Mouse (Mus musculus) stomach, embryonic 14.5 days (tissue): ENCODE measurements around the gene Ptprm. TPM values are rescaled to one million over a fixed set of nuclear protein-coding genes. Genes with fewer than 3 reads are reported as not detected.

ENCODE experiments used
- ATAC-seq: fragments of 200-750 bp; cut with Nextera tagmentation; 2 replicates; pipeline ENCODE4 v1.8.0; 2017; ENCODE audit warnings: low read depth, moderate TSS enrichment; ENCODE audit not compliant: insufficient number of reproducible peaks, insufficient read depth, low FRiP score
- H3K27ac ChIP-seq: fragments of 300-500 bp; sonication (generic); 2 replicates; pipeline ENCODE4 v1.5.1; 2014; ENCODE audit warnings: mild to moderate bottlenecking, low read length, moderate library complexity, mixed read lengths
- H3K27me3 ChIP-seq: fragments of 300-500 bp; sonication (generic); 2 replicates; pipeline ENCODE4 v1.6.1; 2014; ENCODE audit warnings: low read length, control low read depth, mixed read lengths; ENCODE audit not compliant: control insufficient read depth, insufficient read depth
- H3K36me3 ChIP-seq: fragments of 300-500 bp; sonication (generic); 2 replicates; pipeline ENCODE4 v1.6.1; 2014; ENCODE audit warnings: mild to moderate bottlenecking, control low read depth, low read length, moderate library complexity, mixed read lengths; ENCODE audit not compliant: control insufficient read depth, insufficient read depth
- H3K4me1 ChIP-seq: fragments of 300-500 bp; sonication (generic); 2 replicates; pipeline ENCODE4 v1.6.1; 2014; ENCODE audit warnings: low read length, control low read depth, mixed read lengths; ENCODE audit not compliant: control insufficient read depth, insufficient read depth
- H3K4me2 ChIP-seq: fragments of 300-500 bp; sonication (generic); replicated peaks from 2 replicates; pipeline ENCODE4 v1.6.1; 2014; ENCODE audit warnings: low read depth, low read length, control low read depth
- H3K4me3 ChIP-seq: fragments of 300-500 bp; sonication (generic); 2 replicates; pipeline ENCODE4 v1.5.1; 2014; ENCODE audit warnings: low read depth, low read length, control low read depth
- H3K9ac ChIP-seq: fragments of 300-500 bp; sonication (generic); replicated peaks from 2 replicates; pipeline ENCODE4 v1.6.1; 2014; ENCODE audit warnings: low read depth, mild to moderate bottlenecking, control low read depth, low read length, moderate library complexity, mixed read lengths
- H3K9me3 ChIP-seq: fragments of 300-500 bp; sonication (generic); 2 replicates; pipeline ENCODE4 v1.6.1; 2016; ENCODE audit warnings: low read depth, low read length, control low read depth; ENCODE audit not compliant: control insufficient read depth
- WGBS: fragments of 180-500 bp; shearing (Covaris S2); extraction: QIAGEN DNeasy Blood & Tissue Kit; methylation state at CpG from one replicate; pipeline ENCODE4 v1.1.7; 2014; 5-methylcytosine and 5-hydroxymethylcytosine counted together
- polyA plus RNA-seq: library from polyadenylated mRNA; unstranded; fragments of >200 nt; fragmentation: Nextera tagmentation; extraction: Ambion mirVana; gene quantifications from 2 replicates; pipeline ENCODE4 v1.2.1, GENCODE M21; 2014

Ptprm gene
- polyA plus RNA-seq, 1 experiment from 2014 or later, result 17.7 TPM

DNA sequence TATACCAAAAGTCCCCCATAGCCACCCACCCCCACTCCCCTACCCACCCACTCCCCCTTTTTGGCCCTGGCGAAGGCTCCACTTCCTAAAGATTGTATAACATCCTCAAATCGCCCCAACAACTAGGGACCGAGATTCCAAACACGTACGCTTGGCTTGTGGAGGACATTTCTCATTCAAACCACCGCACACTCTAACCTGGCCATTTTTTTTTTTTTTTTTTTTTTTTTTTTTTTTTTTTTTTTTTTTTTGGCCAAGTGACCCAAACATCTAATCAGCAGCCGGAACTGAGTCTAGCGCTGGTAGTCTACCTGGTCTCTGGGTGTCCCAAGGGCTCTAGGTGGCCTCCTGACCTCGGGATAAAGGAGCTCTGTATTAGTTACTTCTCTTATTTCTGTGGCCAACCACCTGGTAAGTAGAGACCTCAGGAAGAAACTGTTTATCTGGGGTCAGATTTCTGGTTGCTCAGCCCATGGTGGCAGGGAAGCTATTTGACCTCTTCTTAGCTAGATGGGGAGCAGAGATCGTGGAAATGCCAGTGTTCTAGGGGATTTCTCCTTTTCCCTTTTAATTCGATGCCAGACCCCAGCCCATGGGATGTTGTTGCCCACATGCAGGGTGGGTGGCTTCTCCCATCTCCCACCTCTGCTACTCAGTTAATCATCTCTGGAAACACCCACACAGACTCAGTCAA is 9.3 kb upstream of the Ptprm start:
- Histone ChIP-seq H3K27me3 (no peaks in the 10 kb centered on the region), H3K9me3 (no peaks in the 10 kb centered on the region), H3K36me3 (no peaks in the 10 kb centered on the region), H3K27ac (no peak overlapping the region), H3K4me3 (no peak overlapping the region), H3K4me2 (no peak overlapping the region), H3K9ac (no peak overlapping the region), H3K4me1 (no peaks in the 10 kb centered on the region)
- WGBS, result 75% methylated on average over 11 of the region's 11 CpGs
- no peak for ATAC-seq

DNA sequence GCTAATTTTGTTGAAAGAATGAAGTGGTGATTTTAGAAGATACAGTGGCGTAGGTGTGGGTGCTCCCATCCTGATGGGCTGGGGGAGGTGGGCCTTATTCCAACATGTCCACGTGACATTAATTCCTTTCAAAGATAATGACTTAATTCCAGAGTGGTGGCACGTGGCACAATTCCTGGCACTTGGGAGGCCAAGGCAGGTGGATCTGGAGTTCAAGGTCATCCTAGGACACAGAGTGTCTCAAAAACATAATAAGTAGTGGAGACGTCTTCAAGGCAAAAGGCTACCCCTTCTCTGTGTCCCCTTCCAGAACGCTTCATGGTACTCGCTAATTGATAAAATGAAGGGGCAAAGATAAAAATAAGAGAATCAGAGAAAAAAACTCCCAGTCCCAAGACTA is 7.9 kb upstream of the Ptprm start:
- WGBS, result 89% methylated on average over 6 of the region's 6 CpGs
- Histone ChIP-seq H3K27ac (no peak overlapping the region), H3K9me3 (no peaks in the 10 kb centered on the region), H3K4me1 (no peaks in the 10 kb centered on the region), H3K4me2 (no peak overlapping the region), H3K9ac (no peak overlapping the region), H3K36me3 (no peaks in the 10 kb centered on the region), H3K27me3 (no peaks in the 10 kb centered on the region), H3K4me3 (no peak overlapping the region)
- no peak for ATAC-seq

DNA sequence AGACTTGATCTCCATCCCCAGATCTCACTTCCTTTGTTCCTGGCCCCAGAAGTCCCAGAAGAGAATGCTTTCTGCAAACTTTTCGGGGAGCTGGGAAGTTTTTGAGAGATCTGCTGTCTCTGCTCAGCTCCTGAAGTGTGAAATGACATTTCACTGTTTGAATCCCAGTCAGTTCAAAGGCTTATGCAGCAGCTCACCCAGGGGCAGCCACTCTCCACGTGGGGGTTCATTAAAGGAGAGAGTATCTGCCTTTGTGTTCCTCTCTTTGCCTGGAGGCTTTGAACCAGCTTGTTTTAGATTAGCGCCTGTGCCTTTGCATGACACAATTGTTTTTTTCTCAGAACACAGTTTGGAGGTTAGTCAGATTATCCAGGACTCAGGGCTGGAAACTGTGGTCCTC is 6.3 kb upstream of the Ptprm start:
- H3K4me3 ChIP-seq, result no peak overlapping the region
- ATAC-seq, result no peak
- H3K27ac ChIP-seq, result no peak overlapping the region
- H3K9ac ChIP-seq, result no peak overlapping the region
- no peaks in the 10 kb centered on the region for H3K36me3 ChIP-seq
- H3K4me1 ChIP-seq, result no peaks in the 10 kb centered on the region
- no peak overlapping the region for H3K4me2 ChIP-seq
- 22% methylated on average over 3 of the region's 3 CpGs for WGBS
- no peaks in the 10 kb centered on the region for H3K27me3 ChIP-seq
- no peaks in the 10 kb centered on the region for H3K9me3 ChIP-seq

DNA sequence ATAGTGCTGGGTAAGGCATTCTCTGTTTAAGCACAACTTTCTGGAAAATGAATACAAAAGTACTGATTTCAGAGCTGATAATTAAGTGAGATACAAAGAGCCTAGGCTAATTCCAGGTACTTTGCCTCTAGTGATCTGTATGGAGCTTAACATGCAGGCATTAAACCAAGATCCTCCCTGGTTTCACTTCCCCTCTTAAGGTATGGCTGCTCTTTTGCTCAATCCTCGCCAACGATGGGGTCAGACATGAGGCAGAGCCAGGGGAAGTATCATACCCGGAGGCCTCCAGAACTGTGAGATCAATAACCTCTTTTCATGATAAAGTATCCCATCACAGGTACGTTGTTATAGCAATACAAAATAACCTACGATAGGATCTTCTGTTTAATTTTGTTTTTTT is 5.3 kb upstream of the Ptprm start:
- no peaks in the 10 kb centered on the region for H3K27me3 ChIP-seq
- no peak overlapping the region for H3K4me2 ChIP-seq
- H3K4me3 ChIP-seq, result no peak overlapping the region
- no peaks in the 10 kb centered on the region for H3K36me3 ChIP-seq
- H3K27ac ChIP-seq, result no peak overlapping the region
- 88% methylated on average over 5 of the region's 5 CpGs for WGBS
- H3K4me1 ChIP-seq, result no peaks in the 10 kb centered on the region
- ATAC-seq, result no peak
- H3K9me3 ChIP-seq, result no peaks in the 10 kb centered on the region
- no peak overlapping the region for H3K9ac ChIP-seq

DNA sequence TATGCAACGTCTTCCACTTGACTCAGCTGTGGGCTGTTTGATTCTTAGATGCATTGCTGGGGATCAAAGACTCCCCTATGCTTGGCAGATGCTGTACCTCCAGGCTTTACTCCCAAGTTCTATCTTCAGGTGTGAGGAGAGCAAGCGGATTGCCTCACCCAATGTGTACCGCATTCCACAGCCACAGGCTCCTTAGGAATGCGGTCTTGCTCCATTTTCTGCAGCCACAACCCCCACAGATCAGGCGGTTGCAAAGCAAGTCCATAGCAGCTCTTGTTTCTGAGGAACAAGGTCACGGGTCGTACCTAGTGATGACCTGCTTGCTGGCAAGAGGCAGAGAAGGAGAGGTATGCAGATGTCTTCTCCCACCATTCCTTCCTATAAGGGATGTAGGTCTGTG is 4.3 kb upstream of the Ptprm start:
- 69% methylated on average over 7 of the region's 7 CpGs for WGBS
- no peak overlapping the region for H3K27ac ChIP-seq

DNA sequence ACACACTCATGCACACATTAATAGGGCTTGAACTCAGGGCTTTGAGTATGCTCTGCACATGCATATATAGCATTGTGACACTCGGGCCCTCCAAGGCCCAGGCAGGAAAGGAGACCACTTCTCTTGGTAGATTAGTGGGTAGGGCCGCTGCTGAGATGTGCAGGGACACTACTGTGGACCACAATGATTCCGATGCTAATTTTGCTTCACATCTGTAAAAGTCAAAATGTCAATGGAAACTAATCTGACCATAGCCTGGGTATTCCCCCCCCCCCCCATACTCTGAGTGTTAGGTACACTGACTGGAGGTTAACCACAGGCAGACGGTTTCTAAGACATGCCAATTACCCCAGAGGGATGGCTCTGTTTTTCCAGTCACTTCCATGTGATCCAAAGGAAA is 2.9 kb upstream of the Ptprm start:
- no peak overlapping the region for H3K27ac ChIP-seq
- WGBS, result 84% methylated on average over 4 of the region's 4 CpGs

More for the DNA sequence above, 4.3 kb upstream of the Ptprm start:
- no peak overlapping the region for H3K9ac ChIP-seq
- H3K36me3 ChIP-seq, result no peaks in the 10 kb centered on the region
- H3K4me2 ChIP-seq, result no peak overlapping the region
- ATAC-seq, result no peak
- H3K27me3 ChIP-seq, result no peaks in the 10 kb centered on the region
- no peaks in the 10 kb centered on the region for H3K4me1 ChIP-seq
- H3K9me3 ChIP-seq, result no peaks in the 10 kb centered on the region
- no peak overlapping the region for H3K4me3 ChIP-seq

DNA sequence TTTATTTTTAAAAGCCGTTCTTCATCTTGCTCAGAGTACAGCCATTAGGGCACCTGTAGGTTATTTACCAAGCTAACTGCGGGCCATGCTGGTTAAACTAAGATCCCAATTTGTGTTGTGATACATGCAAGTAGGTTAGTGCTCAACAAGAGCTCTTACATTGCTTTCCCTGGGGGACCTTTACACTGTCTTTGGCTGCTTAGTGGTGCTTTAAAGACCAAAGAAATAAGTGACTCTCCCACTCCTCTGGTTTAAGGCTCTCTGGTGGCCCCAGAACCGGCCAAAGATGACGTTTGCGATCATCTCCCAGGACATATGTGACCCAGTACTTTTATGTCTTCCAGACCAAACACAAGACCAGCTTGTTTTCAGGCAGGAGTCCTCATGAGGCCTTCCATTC is 994 bp upstream of the Ptprm start:
- Histone ChIP-seq H3K4me3 (no peak overlapping the region), H3K27ac (no peak overlapping the region), H3K4me2 (peak overlapping the region; percentile 85; the same call in 1 of the 2 replicates), H3K4me1 (no peaks in the 10 kb centered on the region), H3K36me3 (no peaks in the 10 kb centered on the region), H3K9ac (no peak overlapping the region), H3K9me3 (no peaks in the 10 kb centered on the region), H3K27me3 (0 out of 2 replicates have a peak, but pooled peaks cover 4% of the 10 kb centered on the region)
- ATAC-seq, result no peak
- WGBS, result 44% methylated on average over 5 of the region's 5 CpGs

More for the DNA sequence above, 2.9 kb upstream of the Ptprm start:
- Histone ChIP-seq H3K9me3 (no peaks in the 10 kb centered on the region), H3K4me3 (no peak overlapping the region), H3K9ac (no peak overlapping the region), H3K4me2 (no peak overlapping the region), H3K4me1 (no peaks in the 10 kb centered on the region), H3K36me3 (no peaks in the 10 kb centered on the region), H3K27me3 (no peaks in the 10 kb centered on the region)
- no peak for ATAC-seq

DNA sequence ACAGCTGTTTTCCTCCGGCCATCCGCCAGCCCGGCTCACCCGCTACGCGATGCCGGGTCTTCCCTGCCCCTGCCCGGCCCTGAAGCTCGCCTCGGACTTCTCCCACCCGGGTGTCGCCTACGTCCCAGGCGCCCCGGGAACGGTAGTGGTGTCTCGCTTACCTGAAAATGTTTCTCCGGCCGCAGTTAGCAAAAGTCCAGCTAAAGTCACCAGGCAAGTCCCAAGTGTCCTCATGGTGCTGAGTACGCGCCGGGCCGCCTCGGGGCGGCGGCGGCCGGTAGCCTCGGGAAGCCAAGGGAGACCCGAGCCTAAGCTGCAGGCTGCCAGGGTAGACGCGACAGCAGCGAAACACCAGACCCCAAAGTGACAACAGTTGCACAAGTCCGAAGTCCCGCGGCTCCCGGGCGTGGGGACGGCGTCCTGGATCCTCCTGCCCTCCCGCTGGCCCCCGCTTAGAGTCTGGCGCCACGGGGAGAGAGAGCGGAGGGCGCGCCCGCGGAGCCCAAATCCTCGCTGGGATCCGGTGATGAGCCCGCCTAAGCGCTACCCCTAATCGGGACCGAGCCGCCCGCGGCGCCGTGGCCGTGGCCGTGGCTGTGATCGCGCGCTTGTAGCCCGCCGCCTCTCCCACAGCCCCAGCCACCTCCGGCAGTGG is 334 bp downstream of the Ptprm start:
- Histone ChIP-seq H3K27me3 (0 out of 2 replicates have a peak, but pooled peaks cover 4% of the 10 kb centered on the region), H3K4me2 (peak overlapping the region; percentile 85), H3K9me3 (no peaks in the 10 kb centered on the region), H3K4me3 (peak overlapping the region; percentile 60), H3K4me1 (no peaks in the 10 kb centered on the region), H3K27ac (peak overlapping the region; percentile 59), H3K9ac (peak overlapping the region; percentile 72), H3K36me3 (no peaks in the 10 kb centered on the region)
- WGBS, result under 1% methylated on average over 61 of the region's 68 CpGs
- peak; percentile 44 for ATAC-seq
